Mouse (Mus musculus): ENCODE measurements around the gene Mrps27. TPM values are rescaled to one million over a fixed set of nuclear protein-coding genes. Genes with fewer than 3 reads are reported as not detected.

The Mrps27 gene
- total and polyA plus RNA-seq, 3 experiments, result 32.6 to 64.8 (median 46.8) TPM

GRCm38 (mm10) chr13:99454977-99455376 lies 110.4 kb downstream of the Mrps27 start:
- H3K9ac ChIP-seq (ENCODE audit: insufficient read depth, low read depth), result no peak overlapping the region
- no peak overlapping the region for H3K27ac ChIP-seq (ENCODE audit: insufficient read depth, low read depth)
- dilution Hi-C loops (cut with MboI; ENCODE audit: extremely low pct_ligation_motif_present, extremely low pct_unique_long_range_greater_than_20kb, low sequenced_read_pairs), result no loop called here
- no peaks in the 10 kb centered on the region for H3K27me3 ChIP-seq (replicated peaks)
- no peaks in the 10 kb centered on the region for H3K79me2 ChIP-seq (replicated peaks; ENCODE audit: control insufficient read depth, extremely low read depth, insufficient read depth, poor library complexity, severe bottlenecking)
- H3K4me2 ChIP-seq (ENCODE audit: insufficient read depth, low read depth, poor library complexity, severe bottlenecking), result no peak overlapping the region
- DNase-seq (ENCODE audit: extremely low read depth), result no peak
- TF ChIP-seq PAX5 (IDR thresholded peaks at IDR 0.05; ENCODE audit: low read length) (no peak), POLR2AphosphoS2 (IDR thresholded peaks at IDR 0.05; ENCODE audit: low read depth, low read length) (no peak)
- no peaks in the 10 kb centered on the region for H3K4me1 ChIP-seq (ENCODE audit: control insufficient read depth in 1 of 2, insufficient read depth in 2 of 2)
- no peaks in the 10 kb centered on the region for H3K36me3 ChIP-seq (replicated peaks in 1 of 2; ENCODE audit: control insufficient read depth in 1 of 2, insufficient read depth in 1 of 2, low read length in 1 of 2)
- peaks cover 2% of the 10 kb centered on the region for H3K9me3 ChIP-seq (replicated peaks; ENCODE audit: low read length)
- in situ Hi-C loops (cut with MboI; ENCODE audit: low pct_ligation_motif_present, low pct_unique_long_range_greater_than_20kb, low sequenced_read_pairs), result no loop called here
- no peak overlapping the region for H3K4me3 ChIP-seq (replicated peaks in 1 of 3; ENCODE audit: low read depth in 2 of 3, low read length in 2 of 3, poor library complexity in 1 of 3)

DNA sequence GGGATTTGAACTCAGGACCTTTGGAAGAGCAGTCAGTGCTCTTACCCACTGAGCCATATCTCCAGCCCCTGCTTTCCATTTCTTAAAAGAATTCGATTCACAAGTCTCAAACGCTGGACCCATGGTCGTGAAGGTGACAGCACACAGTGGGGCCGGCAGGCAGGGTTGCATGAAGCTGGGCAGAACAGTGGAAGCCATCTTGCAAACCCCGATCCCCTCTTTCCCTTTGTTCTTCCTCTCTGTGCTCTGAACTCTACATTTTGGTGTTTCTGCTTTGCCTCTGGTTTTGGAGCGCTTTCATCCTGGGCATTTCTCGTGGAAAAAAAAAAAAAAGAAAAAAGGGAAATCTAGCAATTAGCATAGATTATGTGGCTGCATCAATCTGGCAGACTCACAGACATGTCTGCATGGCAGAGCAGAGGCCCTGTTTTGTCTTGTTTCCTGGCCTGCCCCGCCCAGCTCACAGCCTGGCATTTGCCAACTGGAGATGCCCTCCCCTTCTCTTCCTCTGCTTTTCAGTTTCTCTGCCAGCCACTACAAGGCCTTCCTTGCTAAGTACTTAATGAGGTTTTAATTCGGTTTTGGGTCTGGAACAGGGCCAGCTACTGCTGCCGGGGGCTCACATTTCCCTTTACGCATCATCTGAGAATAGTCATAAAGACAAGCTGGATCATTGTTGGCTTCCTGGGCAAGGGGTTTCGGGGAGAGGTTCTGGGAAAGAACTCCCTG lies 114.2 kb downstream of the Mrps27 start:
- DNase-seq (ENCODE audit: extremely low read depth), result no peak
- Histone ChIP-seq H3K9me3 (replicated peaks; ENCODE audit: low read length) (peaks cover 2% of the 10 kb centered on the region), H3K27ac (ENCODE audit: insufficient read depth, low read depth) (no peak overlapping the region), H3K9ac (ENCODE audit: insufficient read depth, low read depth) (no peak overlapping the region), H3K36me3 (replicated peaks in 1 of 2; ENCODE audit: control insufficient read depth in 1 of 2, insufficient read depth in 1 of 2, low read length in 1 of 2) (no peaks in the 10 kb centered on the region), H3K4me2 (ENCODE audit: insufficient read depth, low read depth, poor library complexity, severe bottlenecking) (no peak overlapping the region), H3K79me2 (replicated peaks; ENCODE audit: control insufficient read depth, extremely low read depth, insufficient read depth, poor library complexity, severe bottlenecking) (no peaks in the 10 kb centered on the region), H3K4me3 (replicated peaks in 1 of 3; ENCODE audit: low read depth in 2 of 3, low read length in 2 of 3, poor library complexity in 1 of 3) (no peak overlapping the region), H3K27me3 (replicated peaks) (no peaks in the 10 kb centered on the region), H3K4me1 (ENCODE audit: control insufficient read depth in 1 of 2, insufficient read depth in 2 of 2) (no peaks in the 10 kb centered on the region)
- TF ChIP-seq SIN3A (IDR thresholded peaks at IDR 0.05; ENCODE audit: low read length), result no peak
- no peak for TF ChIP-seq ZKSCAN1 (IDR thresholded peaks at IDR 0.05; ENCODE audit: borderline replicate concordance, low read depth, low read length)
- TF ChIP-seq GABPA (IDR thresholded peaks at IDR 0.05; ENCODE audit: insufficient replicate concordance, low read depth, low read length), result no peak
- TF ChIP-seq MXI1 (IDR thresholded peaks at IDR 0.05; ENCODE audit: low read depth, low read length), result no peak
- no peak for TF ChIP-seq TBP (conservative IDR thresholded peaks at IDR 0.05; ENCODE audit: low read depth, low read length)
- no peak for TF ChIP-seq MAFK (IDR thresholded peaks at IDR 0.05; ENCODE audit: insufficient replicate concordance, low read length)
- TF ChIP-seq JUND (conservative IDR thresholded peaks at IDR 0.05; ENCODE audit: low read depth, low read length), result no peak
- TF ChIP-seq ZC3H11A (IDR thresholded peaks at IDR 0.05; ENCODE audit: low read depth, low read length), result no peak
- TF ChIP-seq KAT2A (IDR thresholded peaks at IDR 0.05; ENCODE audit: insufficient replicate concordance, low read length), result no peak
- no peak for TF ChIP-seq NELFE (IDR thresholded peaks at IDR 0.05; ENCODE audit: low read depth, low read length)
- no peak for TF ChIP-seq MYC (IDR thresholded peaks at IDR 0.05; ENCODE audit: low read depth, low read length)
- TF ChIP-seq USF2 (conservative IDR thresholded peaks at IDR 0.05; ENCODE audit: low read depth, low read length), result no peak
- no peak for TF ChIP-seq ZMIZ1 (IDR thresholded peaks at IDR 0.05; ENCODE audit: low read depth, low read length)
- no peak for TF ChIP-seq RAD21 (IDR thresholded peaks at IDR 0.05; ENCODE audit: low read depth, low read length)
- TF ChIP-seq E2F4 (IDR thresholded peaks at IDR 0.05; ENCODE audit: insufficient replicate concordance, low read depth, low read length), result no peak
- dilution Hi-C loops (cut with MboI; ENCODE audit: extremely low pct_ligation_motif_present, extremely low pct_unique_long_range_greater_than_20kb, low sequenced_read_pairs) (no loop called here), in situ Hi-C loops (cut with MboI; ENCODE audit: low pct_ligation_motif_present, low pct_unique_long_range_greater_than_20kb, low sequenced_read_pairs) (no loop called here)
